Mouse (Mus musculus): ENCODE results near the gene Fgf18.
A peak's percentile ranks its signal among the peaks of the same experiment; 100 is the strongest.

Fgf18 gene

GRCm38 (mm10) chr11:33147171-33147571 lies at the start of gene Fgf18:
Fgf18 (minus strand) TSS chr11:33147400.
- no peak for DNase-seq

GRCm38 (mm10) chr11:33196447-33197132 lies 49.4 kb upstream of the Fgf18 start:
- no peak for DNase-seq

- no peak for DNase-seq
Observed at GRCm38 (mm10) chr11:33195531-33196446, 48.6 kb upstream of the Fgf18 start.

- DNase-seq, result no peak
Observed at GRCm38 (mm10) chr11:33195061-33195460, 47.9 kb upstream of the Fgf18 start.

GRCm38 (mm10) chr11:33193695-33194094 lies 46.5 kb upstream of the Fgf18 start:
- no peak for DNase-seq

- DNase-seq, result no peak
Observed at GRCm38 (mm10) chr11:33181804-33182203, 34.6 kb upstream of the Fgf18 start.

GRCm38 (mm10) chr11:33180701-33181116 lies 33.5 kb upstream of the Fgf18 start:
- no peak for DNase-seq

GRCm38 (mm10) chr11:33179802-33180201 lies 32.6 kb upstream of the Fgf18 start:
- no peak for DNase-seq

- DNase-seq, result peak in 1 of 2 experiments; percentile 9
Observed at GRCm38 (mm10) chr11:33176525-33177245, 29.5 kb upstream of the Fgf18 start.

- no peak for DNase-seq
Observed at GRCm38 (mm10) chr11:33175768-33176167, 28.6 kb upstream of the Fgf18 start.

- peak; percentile 16 to 61 for DNase-seq
Observed at GRCm38 (mm10) chr11:33170489-33170888, 23.3 kb upstream of the Fgf18 start.

GRCm38 (mm10) chr11:33162998-33163506 lies 15.9 kb upstream of the Fgf18 start, which contains the start of gene Npm1:
Npm1 (minus strand) TSS chr11:33163206.
- peak; percentile 99 for DNase-seq

- peak; percentile 56 to 66 for DNase-seq
Observed at GRCm38 (mm10) chr11:33162211-33162997, 15.2 kb upstream of the Fgf18 start.

GRCm38 (mm10) chr11:33159741-33160140 lies 12.5 kb upstream of the Fgf18 start:
- no peak for DNase-seq

- no peak for DNase-seq
Observed at GRCm38 (mm10) chr11:33157453-33158196, 10.4 kb upstream of the Fgf18 start.

GRCm38 (mm10) chr11:33156436-33157015 lies 9.3 kb upstream of the Fgf18 start:
- no peak for DNase-seq

- DNase-seq, result no peak
Observed at GRCm38 (mm10) chr11:33154459-33154858, 7.3 kb upstream of the Fgf18 start.

- DNase-seq, result no peak
Observed at GRCm38 (mm10) chr11:33152997-33153396, 5.8 kb upstream of the Fgf18 start.

- no peak for DNase-seq
Observed at GRCm38 (mm10) chr11:33151780-33152145, 4.6 kb upstream of the Fgf18 start.

- no peak for DNase-seq
Observed at GRCm38 (mm10) chr11:33151128-33151779, 4.1 kb upstream of the Fgf18 start.

Data from spleen, adult 18-20 months (tissue).